Mouse (Mus musculus): ENCODE results near the gene Crb1. TPM values are rescaled to one million over a fixed set of nuclear protein-coding genes. Genes with fewer than 3 reads are reported as not detected.

The Crb1 gene
- not detected for polyA plus RNA-seq (2017; shearing (Covaris generic))

DNA sequence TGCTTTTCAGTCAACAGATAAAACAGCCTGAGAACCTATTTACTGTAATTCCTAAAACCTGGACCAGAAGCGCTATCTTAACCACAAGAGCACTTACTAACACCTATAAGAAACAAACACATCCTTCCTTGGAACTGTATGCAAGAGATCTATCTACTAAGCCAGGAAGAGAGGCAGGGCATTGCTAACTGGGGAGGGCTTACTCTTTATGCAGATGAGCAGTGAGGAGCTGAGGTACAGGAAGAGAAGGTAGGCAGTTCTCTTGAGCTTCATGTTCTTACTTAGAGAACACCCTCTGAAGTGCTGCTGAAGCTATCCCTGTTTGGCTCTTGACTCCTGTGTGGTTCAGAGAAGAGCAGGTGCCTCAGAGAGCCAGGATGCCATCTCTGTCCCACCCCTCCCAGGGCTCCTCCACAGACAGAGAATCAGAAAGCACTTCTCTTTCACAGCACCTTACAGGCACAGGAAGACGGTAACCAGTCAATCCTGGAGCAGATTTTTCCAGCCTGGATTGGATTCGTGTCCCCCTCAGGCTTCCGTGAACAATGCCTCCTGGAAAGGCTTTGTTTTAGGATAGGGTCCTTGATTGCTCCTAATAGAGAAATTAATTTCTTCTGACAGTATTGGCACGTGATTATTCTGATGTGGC lies at the start of gene Crb1:
Gene Crb1 (minus strand): TSS at position 463 of the 649 bp plus-strand sequence.

GRCm38 (mm10) chr1:139421875-139422791 lies 45.2 kb upstream of the Crb1 start, which contains the start of gene Zbtb41:
Gene Zbtb41, plus strand, starts transcription at chr1:139422288.

Other genes starting within 250 kb of the Crb1 start
- 18.7 TPM for gene Zbtb41, start 45.2 kb upstream of the Crb1 start, polyA plus RNA-seq (2017; shearing (Covaris generic))
- 0.78 TPM for gene Aspm, start 77.7 kb upstream of the Crb1 start, polyA plus RNA-seq (2017; shearing (Covaris generic))
- 0.27 TPM for gene F13b, start 124.6 kb upstream of the Crb1 start, polyA plus RNA-seq (2017; shearing (Covaris generic))
- gene Cfhr1, start 183.2 kb upstream of the Crb1 start, polyA plus RNA-seq (2017; shearing (Covaris generic)) = 0.21 TPM